Mouse (Mus musculus) limb, embryonic 12.5 days (tissue): ENCODE measurements around the gene Olfr279. TPM values are rescaled to one million over a fixed set of nuclear protein-coding genes. Genes with fewer than 3 reads are reported as not detected.
A peak's percentile ranks its signal among the peaks of the same experiment; 100 is the strongest.

Experiments
- ATAC-seq: fragments of 200-750 bp; cut with Nextera tagmentation; 2 replicates; pipeline ENCODE4 v1.8.0; 2017; ENCODE audit warnings: low read depth, moderate TSS enrichment; ENCODE audit not compliant: insufficient number of reproducible peaks, insufficient read depth, low FRiP score, low TSS enrichment
- H3K27ac ChIP-seq: fragments of 300-500 bp; sonication (generic); 2 replicates; pipeline ENCODE4 v1.5.1; 2016; ENCODE audit warnings: mild to moderate bottlenecking, moderate library complexity
- H3K27me3 ChIP-seq: fragments of 300-500 bp; sonication (generic); 2 replicates; pipeline ENCODE4 v1.6.1; 2016; ENCODE audit warnings: mild to moderate bottlenecking, moderate library complexity
- H3K36me3 ChIP-seq: fragments of 300-500 bp; sonication (generic); 2 replicates; pipeline ENCODE4 v1.6.1; 2016; ENCODE audit warnings: mild to moderate bottlenecking, moderate library complexity
- H3K4me1 ChIP-seq: fragments of 300-500 bp; sonication (generic); replicated peaks from 2 replicates; pipeline ENCODE4 v1.6.1; 2016
- H3K4me2 ChIP-seq: fragments of 300-500 bp; sonication (generic); 2 replicates; pipeline ENCODE4 v1.6.1; 2016; ENCODE audit warnings: mild to moderate bottlenecking, moderate library complexity
- H3K4me3 ChIP-seq: fragments of 300-500 bp; sonication (generic); replicated peaks from 2 replicates; pipeline ENCODE4 v1.5.1; 2016; ENCODE audit warnings: mild to moderate bottlenecking
- H3K9ac ChIP-seq: fragments of 300-500 bp; sonication (generic); replicated peaks from 2 replicates; pipeline ENCODE4 v1.6.1; 2016; ENCODE audit warnings: mild to moderate bottlenecking, moderate library complexity
- H3K9me3 ChIP-seq: fragments of 300-500 bp; sonication (generic); 2 replicates; pipeline ENCODE4 v1.6.1; 2016; ENCODE audit warnings: mild to moderate bottlenecking, moderate library complexity
- WGBS: fragments of 180-500 bp; shearing (Covaris S2); methylation state at CpG from one replicate; pipeline ENCODE4 v1.1.7; 2016; 5-methylcytosine and 5-hydroxymethylcytosine counted together
- polyA plus RNA-seq: library from polyadenylated mRNA; unstranded; fragments of >200 nt; fragmentation: Nextera tagmentation; extraction: Ambion mirVana; gene quantifications from 2 replicates; pipeline ENCODE4 v1.2.1, GENCODE M21; 2016

Olfr279 gene
- polyA plus RNA-seq, 1 experiment from 2014 or later: not detected

DNA sequence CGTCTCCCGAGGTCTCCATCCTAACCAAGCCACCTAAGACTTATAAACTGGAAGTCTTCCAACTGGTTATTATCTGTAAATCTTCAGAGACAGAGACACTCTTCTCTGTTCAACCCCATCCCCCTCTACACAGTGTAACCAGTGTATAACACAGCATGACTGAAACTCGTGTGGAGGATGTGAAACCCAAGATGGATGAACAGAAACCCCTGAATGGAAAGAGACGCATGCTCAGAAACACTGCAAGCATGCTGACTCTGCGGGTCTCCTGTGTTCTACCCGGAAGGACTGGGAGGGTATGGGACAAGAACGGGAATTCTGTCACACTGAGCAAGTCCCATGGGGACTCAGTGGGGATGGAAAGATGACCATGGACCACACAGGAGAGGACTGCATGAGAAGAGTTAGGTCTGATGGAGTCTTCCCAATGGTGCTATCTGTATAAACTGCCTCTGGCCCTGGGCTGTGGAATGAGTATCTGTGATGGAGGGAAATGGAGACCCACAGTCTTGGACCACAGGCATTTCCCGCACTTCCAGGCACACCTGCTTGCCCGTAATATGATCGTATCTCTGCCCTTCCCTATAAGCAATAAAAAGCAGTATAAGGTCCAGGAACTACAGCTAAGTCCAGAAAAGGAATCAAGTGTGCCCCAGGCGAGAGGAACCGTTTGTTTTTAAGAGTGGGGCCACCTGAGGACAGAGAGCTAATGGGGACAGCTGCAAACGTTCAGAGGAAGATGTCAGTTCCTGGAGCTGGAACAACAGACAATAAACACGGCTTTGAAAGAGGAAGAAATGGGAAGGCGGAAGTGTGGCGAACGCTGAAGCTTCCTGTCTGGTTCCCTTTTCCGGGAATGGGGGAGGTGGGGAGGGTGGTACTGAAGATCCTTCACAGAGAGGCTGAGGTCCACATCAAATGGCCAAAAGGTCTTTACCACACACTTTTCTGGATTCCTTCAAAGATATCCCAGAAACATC lies 8.0 kb upstream of the Olfr279 start:
- ATAC-seq: peak; percentile 52; the same call in 1 of the 2 replicates
- H3K9me3 ChIP-seq: no peaks in the 10 kb centered on the region
- 58% methylated on average over 18 of the region's 18 CpGs for WGBS
- H3K4me2 ChIP-seq: no peak overlapping the region
- no peak overlapping the region for H3K4me3 ChIP-seq
- H3K27ac ChIP-seq: 0 out of 2 replicates have a peak overlapping the region, but pooled peaks have one; percentile 18
- H3K9ac ChIP-seq: no peak overlapping the region
- H3K4me1 ChIP-seq: no peaks in the 10 kb centered on the region
- no peaks in the 10 kb centered on the region for H3K27me3 ChIP-seq
- no peaks in the 10 kb centered on the region for H3K36me3 ChIP-seq

DNA sequence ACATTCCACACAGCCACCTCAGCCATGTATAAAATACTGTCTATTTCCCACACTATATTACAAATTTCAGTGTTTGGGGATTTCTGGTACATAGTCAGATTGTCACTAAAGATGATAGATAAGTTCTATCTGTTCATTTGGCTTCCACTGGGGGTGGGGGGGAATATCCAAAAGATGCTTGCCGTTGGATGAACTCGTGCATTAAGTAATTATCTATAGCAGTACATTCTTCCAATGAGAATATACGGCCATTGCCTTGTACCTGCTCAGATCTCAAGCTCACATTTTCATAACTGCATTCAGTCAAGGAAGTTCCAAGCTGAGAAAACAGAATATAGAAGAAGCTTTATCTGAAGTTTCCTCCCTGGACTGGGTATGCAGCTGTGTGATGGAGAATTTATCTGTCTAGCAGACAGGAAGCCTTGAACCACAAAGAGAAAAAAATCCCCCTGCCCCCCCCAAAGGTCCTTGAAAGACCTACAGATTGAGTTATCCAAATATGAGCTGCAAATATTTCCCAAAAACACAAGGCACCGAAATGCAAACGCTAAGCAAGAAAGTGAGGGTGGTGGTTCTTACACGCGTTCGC lies 5.7 kb upstream of the Olfr279 start:
- no peaks in the 10 kb centered on the region for H3K27me3 ChIP-seq
- no peak for ATAC-seq
- 95% methylated on average over 8 of the region's 8 CpGs for WGBS
- no peak overlapping the region for H3K4me2 ChIP-seq
- no peak overlapping the region for H3K9ac ChIP-seq
- H3K27ac ChIP-seq: no peak overlapping the region
- no peak overlapping the region for H3K4me3 ChIP-seq
- H3K4me1 ChIP-seq: no peaks in the 10 kb centered on the region
- no peaks in the 10 kb centered on the region for H3K36me3 ChIP-seq
- H3K9me3 ChIP-seq: no peaks in the 10 kb centered on the region

DNA sequence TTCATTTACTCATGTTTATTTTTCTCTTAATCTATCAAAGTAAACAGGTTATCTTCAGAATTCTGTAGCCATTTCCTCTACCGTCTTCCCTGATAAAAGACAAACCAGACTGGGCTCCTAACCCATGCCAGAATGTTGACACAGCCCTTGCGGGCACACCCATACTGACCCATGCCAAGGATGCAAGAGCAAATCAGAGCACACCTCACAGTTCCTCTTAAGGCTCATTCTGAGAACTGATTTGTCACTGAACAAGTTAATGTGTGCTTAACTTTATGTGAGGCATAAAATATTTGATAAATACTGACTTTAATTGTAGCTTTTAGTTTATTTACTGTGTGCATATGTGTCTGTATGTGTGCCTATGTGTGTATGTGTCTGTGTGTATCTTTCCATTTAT lies 870 bp upstream of the Olfr279 start:
- Histone ChIP-seq H3K36me3 (no peaks in the 10 kb centered on the region), H3K4me3 (no peak overlapping the region), H3K4me2 (no peak overlapping the region), H3K9me3 (no peaks in the 10 kb centered on the region), H3K4me1 (no peaks in the 10 kb centered on the region), H3K9ac (no peak overlapping the region), H3K27me3 (no peaks in the 10 kb centered on the region), H3K27ac (no peak overlapping the region)
- 76% methylated on average over 2 of the region's 2 CpGs for WGBS
- ATAC-seq: no peak

DNA sequence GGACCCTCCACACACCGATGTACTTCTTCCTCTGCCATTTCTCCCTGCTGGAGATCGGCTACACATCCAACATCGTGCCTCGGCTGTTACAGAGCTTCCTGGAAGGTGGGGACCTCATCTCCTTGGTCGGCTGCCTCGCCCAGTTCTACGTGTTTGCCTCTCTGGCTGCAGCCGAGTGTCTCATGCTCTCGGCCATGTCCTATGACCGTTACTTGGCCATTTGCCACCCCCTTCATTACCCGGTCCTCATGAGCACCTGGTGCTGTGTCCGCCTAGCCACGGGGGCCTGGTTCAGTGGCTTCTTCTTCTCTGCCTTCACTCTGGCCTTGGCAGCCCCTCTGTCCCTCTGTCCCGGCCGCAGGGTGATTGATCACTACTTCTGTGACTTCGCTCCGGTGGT lies 5.4 kb downstream of the Olfr279 start:
- Histone ChIP-seq H3K27me3 (no peaks in the 10 kb centered on the region), H3K9me3 (no peaks in the 10 kb centered on the region), H3K4me1 (no peaks in the 10 kb centered on the region), H3K27ac (no peak overlapping the region), H3K4me3 (no peak overlapping the region), H3K9ac (no peak overlapping the region), H3K36me3 (no peaks in the 10 kb centered on the region), H3K4me2 (no peak overlapping the region)
- 84% methylated on average over 17 of the region's 17 CpGs for WGBS
- ATAC-seq: no peak

DNA sequence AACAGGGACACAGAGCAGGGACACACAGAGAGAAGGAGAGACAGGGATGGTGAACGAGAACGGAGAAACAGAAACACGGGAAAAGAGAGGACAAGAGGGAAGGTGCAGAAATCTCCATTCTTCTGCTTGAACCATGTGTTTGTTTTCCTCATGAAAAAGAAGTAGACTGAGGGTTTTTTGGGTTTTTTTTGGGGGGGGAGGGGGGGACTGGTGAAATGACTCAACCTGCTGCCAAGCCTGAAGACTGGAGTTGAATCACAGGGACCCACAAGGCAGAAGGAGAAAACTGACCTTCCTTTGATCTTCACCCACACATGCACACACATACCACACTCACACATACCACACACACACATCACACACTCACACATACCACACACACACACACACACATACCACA lies 11.1 kb downstream of the Olfr279 start:
- Histone ChIP-seq H3K4me2 (no peak overlapping the region), H3K4me1 (no peaks in the 10 kb centered on the region), H3K27me3 (peaks cover 6% of the 10 kb centered on the region; the same call in 1 of the 2 replicates), H3K27ac (no peak overlapping the region), H3K9me3 (no peaks in the 10 kb centered on the region), H3K4me3 (no peak overlapping the region), H3K36me3 (no peaks in the 10 kb centered on the region), H3K9ac (no peak overlapping the region)
- ATAC-seq: no peak
- WGBS: 80% methylated on average over 3 of the region's 3 CpGs

DNA sequence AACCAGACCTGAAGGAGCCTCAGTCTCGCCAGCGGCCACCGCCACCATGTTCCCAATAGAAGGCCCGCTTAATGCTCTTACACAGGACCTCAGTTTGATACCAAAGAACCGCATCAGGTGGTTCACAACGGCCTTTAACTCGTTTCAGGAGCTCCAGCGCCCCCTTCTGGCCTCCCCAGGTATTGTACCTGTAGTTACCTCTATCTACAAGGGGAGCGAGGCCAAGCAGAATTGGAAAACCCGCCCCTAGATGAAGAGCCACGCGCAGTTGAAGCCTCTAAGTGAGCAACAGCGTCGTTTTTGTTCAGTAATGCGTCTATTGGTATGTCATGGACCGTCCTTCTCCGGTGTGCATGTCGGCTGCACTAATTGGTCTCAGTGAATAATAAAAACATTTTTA lies 12.3 kb downstream of the Olfr279 start:
- WGBS: 10% methylated on average over 18 of the region's 18 CpGs
- no peak overlapping the region for H3K27ac ChIP-seq
- peak overlapping the region; percentile 21 for H3K4me2 ChIP-seq
- no peaks in the 10 kb centered on the region for H3K9me3 ChIP-seq
- peaks cover 6% of the 10 kb centered on the region; the same call in 1 of the 2 replicates for H3K27me3 ChIP-seq
- no peak overlapping the region for H3K9ac ChIP-seq
- no peaks in the 10 kb centered on the region for H3K4me1 ChIP-seq
- H3K36me3 ChIP-seq: no peaks in the 10 kb centered on the region
- no peak for ATAC-seq
- no peak overlapping the region for H3K4me3 ChIP-seq

DNA sequence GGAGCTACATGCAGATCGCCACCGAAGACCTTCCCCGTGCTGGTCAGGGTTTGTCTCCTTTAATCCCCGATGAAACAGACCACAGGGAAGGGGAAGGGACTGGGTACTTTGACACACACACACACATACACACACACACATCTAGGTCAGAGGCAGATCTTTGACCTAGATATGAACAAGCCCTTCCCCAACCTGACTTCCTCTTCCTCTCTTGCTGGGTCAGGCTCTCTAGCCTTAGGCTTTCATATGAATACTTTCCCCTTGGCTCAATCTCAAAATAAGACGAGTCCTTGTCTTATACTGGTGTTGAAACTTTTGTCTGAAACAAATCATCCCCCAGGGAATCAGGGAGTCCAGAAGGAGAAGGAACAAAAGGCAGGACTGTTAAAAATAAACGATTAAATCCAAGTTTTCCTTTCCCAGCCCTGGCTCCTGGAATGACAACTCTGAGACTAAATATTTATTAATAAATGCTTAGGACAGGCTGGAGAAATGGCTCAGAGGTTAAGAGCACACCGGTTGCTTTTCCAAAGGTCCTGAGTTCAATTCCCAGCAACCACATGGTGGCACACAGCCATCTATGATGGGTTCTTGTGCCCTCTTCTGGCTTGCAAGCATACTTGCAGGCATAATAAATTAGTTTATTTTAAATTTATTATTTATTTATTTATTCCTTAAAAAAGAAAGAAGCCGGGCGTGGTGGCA lies 14.2 kb downstream of the Olfr279 start:
- Histone ChIP-seq H3K4me3 (no peak overlapping the region), H3K9me3 (no peaks in the 10 kb centered on the region), H3K27me3 (peaks cover 6% of the 10 kb centered on the region; the same call in 1 of the 2 replicates), H3K27ac (no peak overlapping the region), H3K4me2 (no peak overlapping the region), H3K36me3 (no peaks in the 10 kb centered on the region), H3K4me1 (peaks cover 7% of the 10 kb centered on the region), H3K9ac (no peak overlapping the region)
- no peak for ATAC-seq
- WGBS: 84% methylated on average over 9 of the region's 9 CpGs

DNA sequence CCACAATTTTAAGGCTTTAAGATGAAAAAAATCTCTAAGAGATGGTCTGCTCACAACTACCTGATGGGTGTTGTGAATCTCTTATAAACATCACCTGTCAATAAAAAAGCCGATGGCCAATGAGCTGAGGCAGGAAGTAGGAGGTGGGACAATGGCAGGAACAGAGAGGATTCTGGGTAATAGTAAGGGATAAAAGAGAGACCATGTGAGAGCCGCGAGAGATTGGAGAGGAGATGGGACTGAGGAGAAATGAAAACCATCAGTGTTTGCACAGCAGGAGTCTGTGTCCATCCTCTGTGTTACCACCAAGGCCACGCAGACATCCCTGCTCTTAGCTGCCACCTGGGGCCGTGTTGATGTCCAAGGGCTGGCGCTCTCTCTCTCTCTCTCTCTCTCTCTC lies 15.1 kb downstream of the Olfr279 start:
- ATAC-seq: no peak
- Histone ChIP-seq H3K36me3 (no peaks in the 10 kb centered on the region), H3K9ac (no peak overlapping the region), H3K4me2 (no peak overlapping the region), H3K4me1 (peaks cover 7% of the 10 kb centered on the region), H3K27me3 (peaks cover 6% of the 10 kb centered on the region; the same call in 1 of the 2 replicates), H3K9me3 (no peaks in the 10 kb centered on the region), H3K27ac (no peak overlapping the region), H3K4me3 (no peak overlapping the region)
- 87% methylated on average over 6 of the region's 6 CpGs for WGBS

DNA sequence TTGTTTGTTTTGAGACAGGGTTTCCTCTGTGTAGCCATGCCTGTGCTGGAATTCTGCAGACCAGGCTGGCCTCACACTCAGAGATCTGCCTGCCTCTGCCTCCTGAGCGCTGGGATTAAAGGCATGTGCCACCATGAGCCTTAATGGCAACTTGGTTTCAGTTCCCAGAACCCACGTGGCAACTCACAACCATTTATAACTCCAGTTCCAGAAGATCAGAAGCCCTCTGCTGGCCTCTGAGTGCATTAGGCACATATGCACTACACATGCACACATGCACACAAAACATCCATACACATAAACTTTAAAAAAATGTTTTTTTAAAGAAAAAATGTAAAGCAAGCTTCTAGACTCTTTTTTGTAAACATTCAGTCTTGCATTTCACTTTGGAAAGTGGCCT lies 17.2 kb downstream of the Olfr279 start:
- H3K4me2 ChIP-seq: no peak overlapping the region
- WGBS: 50% methylated on average over 2 of the region's 2 CpGs
- no peak overlapping the region for H3K4me3 ChIP-seq
- no peaks in the 10 kb centered on the region for H3K36me3 ChIP-seq
- no peak for ATAC-seq
- H3K4me1 ChIP-seq: peaks cover 7% of the 10 kb centered on the region
- H3K27me3 ChIP-seq: peaks cover 6% of the 10 kb centered on the region; the same call in 1 of the 2 replicates
- H3K27ac ChIP-seq: no peak overlapping the region
- no peak overlapping the region for H3K9ac ChIP-seq
- no peaks in the 10 kb centered on the region for H3K9me3 ChIP-seq

DNA sequence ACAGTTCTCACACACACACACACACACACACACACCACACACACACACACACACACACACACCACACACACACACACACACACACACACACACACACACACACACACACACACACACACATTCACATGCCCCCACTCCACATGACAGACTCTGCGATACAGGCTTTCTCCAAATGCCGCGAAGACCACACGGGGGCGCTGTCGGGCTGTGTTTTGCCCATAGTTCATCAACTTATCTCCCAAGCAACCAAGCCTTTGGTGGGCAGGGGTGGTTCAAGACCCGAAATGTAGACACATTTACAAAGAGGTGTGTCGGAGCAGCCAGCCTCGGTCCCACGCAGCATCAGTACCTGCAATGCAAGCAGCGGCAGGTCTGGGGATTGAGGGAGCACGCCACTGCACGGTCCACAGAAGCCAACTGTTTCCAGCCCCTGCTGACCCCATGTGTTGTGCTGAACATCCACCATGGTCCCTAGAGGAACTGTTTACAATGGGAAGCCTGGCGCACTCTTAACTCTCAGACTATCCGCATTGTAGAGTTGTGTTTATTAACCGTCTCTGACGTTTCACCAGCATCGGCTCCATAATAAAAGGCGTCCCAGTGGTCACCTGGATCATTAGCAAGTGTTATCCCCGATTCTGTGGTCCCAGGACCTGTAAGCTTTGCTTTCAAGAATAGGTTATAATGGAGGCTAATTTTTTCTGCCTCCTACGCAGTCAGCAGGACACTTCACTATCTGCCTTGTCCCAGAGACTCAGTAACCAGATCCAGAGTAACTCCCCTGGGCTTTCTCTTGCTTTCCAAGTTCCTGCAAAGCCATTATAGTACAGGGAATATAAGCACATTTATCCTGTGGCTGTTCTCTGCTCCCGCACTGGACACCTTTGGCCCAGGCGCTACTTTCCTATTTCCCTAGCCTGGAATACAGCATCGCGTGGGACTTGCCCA lies 18.5 kb downstream of the Olfr279 start:
- no peaks in the 10 kb centered on the region for H3K9me3 ChIP-seq
- H3K36me3 ChIP-seq: no peaks in the 10 kb centered on the region
- H3K27me3 ChIP-seq: peaks cover 1% of the 10 kb centered on the region; the same call in 1 of the 2 replicates
- peaks cover 7% of the 10 kb centered on the region for H3K4me1 ChIP-seq
- H3K27ac ChIP-seq: no peak overlapping the region
- 31% methylated on average over 25 of the region's 25 CpGs for WGBS
- H3K9ac ChIP-seq: no peak overlapping the region
- peak overlapping the region; percentile 51 for H3K4me2 ChIP-seq
- ATAC-seq: no peak
- peak overlapping the region; percentile 18; the same call in 1 of the 2 replicates for H3K4me3 ChIP-seq
